Mouse (Mus musculus): ENCODE measurements around the gene Tjp2.

DNA sequence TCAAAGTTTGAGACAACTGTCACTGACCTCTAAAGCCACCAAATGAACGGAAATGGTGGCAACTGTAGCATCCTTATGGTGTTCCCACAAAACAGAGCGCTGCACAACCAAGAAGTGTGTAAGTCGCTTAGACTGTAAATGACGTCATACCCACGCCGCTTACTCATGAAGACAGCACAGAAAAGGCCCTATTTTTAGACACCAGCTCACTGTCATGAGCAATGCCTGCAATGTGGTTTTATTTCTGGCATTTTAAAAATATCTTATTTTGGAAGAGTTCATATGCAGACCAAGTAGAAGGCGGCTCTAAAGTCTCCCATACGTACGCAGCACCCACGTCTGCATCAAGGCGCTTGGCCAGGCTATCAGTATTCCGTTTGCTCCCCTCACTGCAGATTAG is 117.1 kb downstream of the Tjp2 start:
- TF ChIP-seq POLR2A (IDR thresholded peaks at IDR 0.05; ENCODE audit: control insufficient read depth, low read depth, low read length): no peak
- no peak for TF ChIP-seq CTCF (IDR thresholded peaks at IDR 0.05; ENCODE audit: control insufficient read depth, insufficient read depth, insufficient replicate concordance, low read depth, low read length)

Measured in testis, adult 2 months (tissue).